Mouse (Mus musculus): ENCODE results near the gene C1qtnf5.

Gene C1qtnf5

GRCm38 (mm10) chr9:44130034-44130433, 23.0 kb downstream of the C1qtnf5 start:
- DNase-seq (ENCODE audit: low spot score in 2 of 2) = peak; percentile 70 to 73

- DNase-seq (ENCODE audit: low spot score in 2 of 2) = peak; percentile 32 to 42
Observed at GRCm38 (mm10) chr9:44130581-44131275, 23.7 kb downstream of the C1qtnf5 start.

GRCm38 (mm10) chr9:44131276-44131590, 24.2 kb downstream of the C1qtnf5 start:
- DNase-seq (ENCODE audit: low spot score in 2 of 2) = no peak

GRCm38 (mm10) chr9:44132200-44132599, 25.2 kb downstream of the C1qtnf5 start:
- no peak for DNase-seq (ENCODE audit: low spot score in 2 of 2)

- no peak for DNase-seq (ENCODE audit: low spot score in 2 of 2)
Observed at GRCm38 (mm10) chr9:44133287-44133686, 26.2 kb downstream of the C1qtnf5 start.

GRCm38 (mm10) chr9:44134101-44134850, 27.2 kb downstream of the C1qtnf5 start, which contains the start of gene Mcam:
Mcam (plus strand) TSS chr9:44134469.
- no peak for DNase-seq (ENCODE audit: low spot score in 2 of 2)

GRCm38 (mm10) chr9:44134851-44135730, 28.0 kb downstream of the C1qtnf5 start:
- no peak for DNase-seq (ENCODE audit: low spot score in 2 of 2)

- DNase-seq (ENCODE audit: low spot score in 2 of 2) = no peak
Observed at GRCm38 (mm10) chr9:44135731-44136411, 28.8 kb downstream of the C1qtnf5 start.

GRCm38 (mm10) chr9:44137846-44138245, 30.8 kb downstream of the C1qtnf5 start:
- DNase-seq (ENCODE audit: low spot score in 2 of 2) = peak in 1 of 2 experiments; percentile 49

GRCm38 (mm10) chr9:44141951-44142350, 34.9 kb downstream of the C1qtnf5 start:
- DNase-seq (ENCODE audit: low spot score in 2 of 2) = no peak

- no peak for DNase-seq (ENCODE audit: low spot score in 2 of 2)
Observed at GRCm38 (mm10) chr9:44143421-44143820, 36.4 kb downstream of the C1qtnf5 start.

- no peak for DNase-seq (ENCODE audit: low spot score in 2 of 2)
Observed at GRCm38 (mm10) chr9:44144023-44144717, 37.1 kb downstream of the C1qtnf5 start.

GRCm38 (mm10) chr9:44144718-44145060, 37.6 kb downstream of the C1qtnf5 start:
- no peak for DNase-seq (ENCODE audit: low spot score in 2 of 2)

- DNase-seq (ENCODE audit: low spot score in 2 of 2) = no peak
Observed at GRCm38 (mm10) chr9:44147290-44147689, 40.2 kb downstream of the C1qtnf5 start.

All from natural killer cell, adult 2 months (primary cell).